Comparison of ENCODE assay signal across 9 mouse cellular contexts in the genomic region with DNA sequence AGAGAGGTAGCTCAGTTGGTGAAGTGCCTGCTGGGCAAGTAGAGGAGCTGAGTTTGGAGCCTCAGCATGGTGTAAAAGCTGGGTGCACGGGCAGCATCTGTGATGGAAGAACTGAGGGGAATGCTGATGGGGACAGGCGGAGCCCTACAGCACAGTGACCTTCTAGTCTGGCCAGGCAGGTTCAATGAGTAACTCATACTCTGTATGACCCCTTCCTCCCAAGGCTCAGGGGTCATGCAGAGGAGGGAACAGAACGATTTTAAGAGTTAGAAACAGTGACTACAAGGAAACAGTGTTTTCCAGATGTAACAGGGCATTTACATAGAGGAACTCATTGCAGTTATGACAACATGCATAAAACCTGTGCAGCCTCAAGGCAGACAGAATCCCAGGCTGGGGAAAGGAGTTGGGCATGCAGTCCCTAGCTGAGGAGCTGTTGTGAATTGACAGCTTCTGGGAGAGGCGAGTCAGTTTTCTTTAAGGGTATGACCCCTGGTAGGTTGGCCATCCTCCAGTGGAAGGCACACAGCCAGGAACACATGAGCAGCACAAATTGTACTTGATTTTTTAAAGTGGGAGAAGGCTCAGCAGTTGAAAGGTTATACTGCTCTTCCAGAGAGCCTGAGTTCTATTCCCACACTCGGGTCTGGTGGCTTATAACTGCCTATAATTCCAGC. TPM values are rescaled to one million over a fixed set of nuclear protein-coding genes. Genes with fewer than 3 reads are reported as not detected.
DNase-seq lines count a peak whose midpoint lies in the region; TF ChIP-seq lines count a peak whose summit lies in the region.
"Had no signal": no experiment of that assay in that cellular context is flagged by ENCODE, and none has a peak within 500 bp of the region (broad histone marks: within the 10 kb centered on the region; RNA-seq: fewer than 3 reads in every experiment).

No protein-coding gene starts in this region.

- DNase-seq in left cerebral cortex, postnatal 4 days = peak; percentile 70
- no peak for DNase-seq in left cerebral cortex, adult 18-20 months (ENCODE audit: low spot score in 2 of 2)
- peak; percentile 96 for DNase-seq in kidney, adult 2 months
- peak; percentile 87 for DNase-seq in lung, postnatal 14 days
- DNase-seq in spleen, postnatal 4 days (ENCODE audit: low spot score in 2 of 2) = no peak
- no peak for DNase-seq in thymus, postnatal 0 days (ENCODE audit: low spot score)
- no peak for DNase-seq in neural tube, embryonic 10.5 days (ENCODE audit: extremely low spot score, low spot score)

- H3K4me3 ChIP-seq in cortical plate, adult 2 months (ENCODE audit: insufficient read depth, low read length) = no peak overlapping the region
- no peak overlapping the region for H3K4me3 ChIP-seq in kidney, adult 2 months (ENCODE audit: insufficient read depth, low read depth, low read length)
- H3K4me3 ChIP-seq: embryonic facial prominence, embryonic 13.5 days had no signal

- TF ChIP-seq POLR2A in cortical plate, adult 2 months (IDR thresholded peaks at IDR 0.05; ENCODE audit: extremely low read depth, insufficient read depth, low read length) = no peak
- no peak for TF ChIP-seq POLR2A in kidney, adult 2 months (IDR thresholded peaks at IDR 0.05; ENCODE audit: low read depth, low read length)

- no peaks in the 10 kb centered on the region for H3K4me1 ChIP-seq in cortical plate, adult 2 months (ENCODE audit: control insufficient read depth, insufficient read depth, low read length)
- peaks cover 30% of the 10 kb centered on the region for H3K4me1 ChIP-seq in kidney, adult 2 months (ENCODE audit: control insufficient read depth, insufficient read depth, low read length)

- peak overlapping the region; percentile 62; the same call in 1 of the 2 replicates for H3K27ac ChIP-seq in cortical plate, adult 2 months (ENCODE audit: insufficient read depth, low read length)
- peak overlapping the region; percentile 94 for H3K27ac ChIP-seq in kidney, adult 2 months (ENCODE audit: insufficient read depth, low read depth, low read length)
- H3K27ac ChIP-seq: embryonic facial prominence, embryonic 13.5 days had no signal

- H3K36me3 ChIP-seq in kidney, adult 2 months (ENCODE audit: control insufficient read depth, insufficient read depth, low read length) = peaks cover 7% of the 10 kb centered on the region

- no peaks in the 10 kb centered on the region for H3K27me3 ChIP-seq in kidney, adult 2 months (replicated peaks; ENCODE audit: control insufficient read depth, insufficient read depth, low read length)
- H3K27me3 ChIP-seq: embryonic facial prominence, embryonic 13.5 days had no signal

- intact Hi-C loops in left cerebral cortex, postnatal 4 days (cut with DNase I) = no loop called here

- no peak for TF ChIP-seq CTCF in cortical plate, adult 2 months (IDR thresholded peaks at IDR 0.05; ENCODE audit: extremely low read depth, insufficient read depth, low read length)
- TF ChIP-seq CTCF in kidney, adult 2 months (conservative IDR thresholded peaks at IDR 0.05; ENCODE audit: insufficient read depth, insufficient read length, low read depth, low read length) = no peak

- 19% methylated on average over 5 of the region's 5 CpGs for WGBS in kidney, adult 2 months

RNA-seq across cellular contexts. Expression of a gene that starts 30.7 kb away (rescaled TPM):
- total RNA-seq in left cerebral cortex, postnatal 4 days (2021) = 10 to 100 TPM; 23.2 to 27.3 TPM
- total RNA-seq in left cerebral cortex, adult 18-20 months (2021) = 10 to 100 TPM; 19.0 to 20.1 TPM
- polyA plus RNA-seq in cortical plate, adult 2 months (2012; rRNA removed) = 13.4 and 14.0 TPM in 2 replicates
- 25.0 and 29.7 TPM in 2 replicates for polyA plus RNA-seq in kidney, adult 2 months (2012; rRNA removed)
- polyA plus RNA-seq in thymus, postnatal 0 days (2015; fragmentation: Nextera tagmentation; extraction: Ambion mirVana) = 10.8 and 12.2 TPM in 2 replicates

Comparison
In these comparisons a context has a peak if more than half of its experiments do, and no peak if none do; other contexts are left out.
1. DNase-seq: peak in left cerebral cortex, postnatal 4 days (single experiment), kidney, adult 2 months (single experiment) and lung, postnatal 14 days (single experiment); none in left cerebral cortex, adult 18-20 months (0 of 2), spleen, postnatal 4 days (0 of 2), thymus, postnatal 0 days (single experiment) and neural tube, embryonic 10.5 days (single experiment).